Comparison of ENCODE assay signal across 1 mouse cellular context in the genomic region with DNA sequence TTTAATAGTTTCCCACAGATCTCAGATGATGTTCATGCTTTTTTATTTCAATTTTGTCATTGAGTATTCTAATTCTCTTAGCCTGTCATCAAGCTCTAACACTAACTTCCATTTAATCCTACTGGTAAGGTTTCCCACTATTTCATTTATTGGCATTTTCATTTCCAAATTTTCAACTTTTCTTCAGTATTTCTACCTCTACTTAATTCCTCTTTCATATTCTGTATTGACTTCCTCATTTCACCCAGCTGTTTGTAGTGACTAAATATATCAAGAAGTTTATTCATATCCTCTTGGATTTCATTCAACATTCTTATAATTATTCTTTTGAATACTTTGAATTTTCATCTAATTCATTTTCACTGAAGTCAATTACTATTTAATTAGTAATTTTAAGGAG.
TF ChIP-seq lines count a peak whose summit lies in the region.

No protein-coding gene starts in this region.

TF ChIP-seq in CH12.LX, 34 proteins besides CTCF, POLR2A, EP300 and RAD21 (continued from another document):
- TF ChIP-seq KAT2A (IDR thresholded peaks at IDR 0.05; ENCODE audit: insufficient replicate concordance, low read length) (no peak), NELFE (IDR thresholded peaks at IDR 0.05; ENCODE audit: low read depth, low read length) (no peak), MAZ (IDR thresholded peaks at IDR 0.05; ENCODE audit: low read depth, low read length) (no peak), MYC (IDR thresholded peaks at IDR 0.05; ENCODE audit: low read depth, low read length) (no peak), USF1 (IDR thresholded peaks at IDR 0.05; ENCODE audit: low read depth, low read length) (no peak)
